Mouse (Mus musculus) retina, postnatal 7 days (tissue): Measurements from ENCODE around the gene Tlr3.

Source experiments
- DNase-seq: peaks from one replicate; pipeline ENCODE4 v3.0.0-alpha.2; 2012; ENCODE audit warnings: low read depth, low spot score

Tlr3 gene

GRCm38 (mm10) chr8:45355809-45356208 is 55.1 kb downstream of the Tlr3 start:
- DNase-seq, result no peak
